Mouse (Mus musculus) liver, embryonic 16.5 days (tissue): ENCODE measurements around the gene Gm11639. TPM values are rescaled to one million over a fixed set of nuclear protein-coding genes. Genes with fewer than 3 reads are reported as not detected.

ENCODE experiments used
- ATAC-seq: fragments of 200-750 bp; cut with Nextera tagmentation; 2 replicates; pipeline ENCODE4 v1.8.0; 2017; ENCODE audit warnings: low read depth, mild to moderate bottlenecking, moderate number of reproducible peaks, moderate library complexity
- H3K27ac ChIP-seq: fragments of 300-500 bp; sonication (generic); 2 replicates; pipeline ENCODE4 v1.5.1; 2014; ENCODE audit warnings: mild to moderate bottlenecking, low read length
- H3K27me3 ChIP-seq: fragments of 300-500 bp; sonication (generic); 2 replicates; pipeline ENCODE4 v1.6.1; 2014; ENCODE audit warnings: low read depth, low read length, mixed read lengths; ENCODE audit not compliant: control insufficient read depth, insufficient read depth
- H3K36me3 ChIP-seq: fragments of 300-500 bp; sonication (generic); 2 replicates; pipeline ENCODE4 v1.6.1; 2014; ENCODE audit warnings: mild to moderate bottlenecking; ENCODE audit not compliant: control insufficient read depth, insufficient read depth
- H3K4me1 ChIP-seq: fragments of 300-500 bp; sonication (generic); 2 replicates; pipeline ENCODE4 v1.6.1; 2014; ENCODE audit warnings: low read depth, low read length, mixed read lengths; ENCODE audit not compliant: control insufficient read depth
- H3K4me2 ChIP-seq: fragments of 300-500 bp; sonication (generic); 2 replicates; pipeline ENCODE4 v1.6.1; 2014; ENCODE audit warnings: low read depth, low read length, mixed read lengths
- H3K4me3 ChIP-seq: fragments of 300-500 bp; sonication (generic); 2 replicates; pipeline ENCODE4 v1.5.1; 2014; ENCODE audit warnings: low read depth, mild to moderate bottlenecking, low read length
- H3K9ac ChIP-seq: fragments of 300-500 bp; sonication (generic); 2 replicates; pipeline ENCODE4 v1.6.1; 2014; ENCODE audit warnings: low read depth, low read length
- H3K9me3 ChIP-seq: fragments of 300-500 bp; sonication (generic); replicated peaks from 2 replicates; pipeline ENCODE4 v1.6.1; 2016; ENCODE audit warnings: low read length; ENCODE audit not compliant: control insufficient read depth
- WGBS: fragments of 180-500 bp; shearing (Covaris S2); extraction: QIAGEN DNeasy Blood & Tissue Kit; methylation state at CpG from one replicate; pipeline ENCODE4 v1.1.7; 2014; ENCODE audit not compliant: insufficient replicate concordance; 5-methylcytosine and 5-hydroxymethylcytosine counted together
- polyA plus RNA-seq: library from polyadenylated mRNA; unstranded; fragments of >200 nt; fragmentation: Nextera tagmentation; extraction: Ambion mirVana; gene quantifications from 2 replicates; pipeline ENCODE4 v1.2.1, GENCODE M21; 2015

Gm11639 gene
- polyA plus RNA-seq: 0.05 and 0.06 TPM in 2 replicates

GRCm38 (mm10) chr11:104685548-104685947, at the start of gene Gm11639:
Gm11639 (plus strand) TSS chr11:104685707.
- Histone ChIP-seq H3K27ac (no peak within 1 kb of the TSS), H3K9ac (no peak within 1 kb of the TSS), H3K4me3 (no peak within 1 kb of the TSS), H3K9me3 (no peaks in the 10 kb centered on the region), H3K27me3 (no peaks in the 10 kb centered on the region), H3K36me3 (no peaks in the 10 kb centered on the region), H3K4me1 (no peaks in the 10 kb centered on the region), H3K4me2 (no peak within 1 kb of the TSS)
- 30% methylated on average over 23 of the region's 23 CpGs for WGBS
- no peak for ATAC-seq

GRCm38 (mm10) chr11:104637010-104637409, 48.5 kb upstream of the Gm11639 start:
- no peak overlapping the region for H3K4me2 ChIP-seq
- no peak for ATAC-seq
- no peaks in the 10 kb centered on the region for H3K27me3 ChIP-seq
- no peak overlapping the region for H3K27ac ChIP-seq
- H3K36me3 ChIP-seq: no peaks in the 10 kb centered on the region
- no peak overlapping the region for H3K9ac ChIP-seq
- H3K4me1 ChIP-seq: no peaks in the 10 kb centered on the region
- WGBS: 60% methylated on average over 14 of the region's 14 CpGs
- no peak overlapping the region for H3K4me3 ChIP-seq
- H3K9me3 ChIP-seq: no peaks in the 10 kb centered on the region

- H3K36me3 ChIP-seq: no peaks in the 10 kb centered on the region
- WGBS: 55% methylated on average over 5 of the region's 5 CpGs
- no peak overlapping the region for H3K9ac ChIP-seq
- no peak overlapping the region for H3K4me2 ChIP-seq
- no peak overlapping the region for H3K27ac ChIP-seq
- H3K4me3 ChIP-seq: no peak overlapping the region
- no peaks in the 10 kb centered on the region for H3K4me1 ChIP-seq
- H3K9me3 ChIP-seq: no peaks in the 10 kb centered on the region
- no peaks in the 10 kb centered on the region for H3K27me3 ChIP-seq
- ATAC-seq: no peak
These were observed 47.5 kb upstream of the Gm11639 start for GRCm38 (mm10) chr11:104638006-104638405.

GRCm38 (mm10) chr11:104638906-104639305, 46.6 kb upstream of the Gm11639 start:
- no peak for ATAC-seq
- H3K27ac ChIP-seq: no peak overlapping the region
- H3K9ac ChIP-seq: no peak overlapping the region
- H3K4me1 ChIP-seq: no peaks in the 10 kb centered on the region
- no peaks in the 10 kb centered on the region for H3K9me3 ChIP-seq
- no peak overlapping the region for H3K4me2 ChIP-seq
- H3K36me3 ChIP-seq: no peaks in the 10 kb centered on the region
- no peak overlapping the region for H3K4me3 ChIP-seq
- no peaks in the 10 kb centered on the region for H3K27me3 ChIP-seq
- 15% methylated on average over 2 of the region's 2 CpGs for WGBS

- no peaks in the 10 kb centered on the region for H3K36me3 ChIP-seq
- H3K9ac ChIP-seq: no peak overlapping the region
- no peak overlapping the region for H3K4me3 ChIP-seq
- H3K27me3 ChIP-seq: no peaks in the 10 kb centered on the region
- WGBS: 75% methylated on average over 9 of the region's 9 CpGs
- no peaks in the 10 kb centered on the region for H3K9me3 ChIP-seq
- no peak for ATAC-seq
- H3K27ac ChIP-seq: no peak overlapping the region
- H3K4me1 ChIP-seq: no peaks in the 10 kb centered on the region
- H3K4me2 ChIP-seq: no peak overlapping the region
These were observed 45.9 kb upstream of the Gm11639 start for GRCm38 (mm10) chr11:104639634-104640033.

GRCm38 (mm10) chr11:104640894-104641293, 44.6 kb upstream of the Gm11639 start:
- Histone ChIP-seq H3K4me3 (no peak overlapping the region), H3K36me3 (no peaks in the 10 kb centered on the region), H3K27me3 (no peaks in the 10 kb centered on the region), H3K9ac (no peak overlapping the region), H3K4me2 (no peak overlapping the region), H3K27ac (no peak overlapping the region), H3K4me1 (no peaks in the 10 kb centered on the region), H3K9me3 (no peaks in the 10 kb centered on the region)
- no peak for ATAC-seq
- 51% methylated on average over 10 of the region's 10 CpGs for WGBS

GRCm38 (mm10) chr11:104643236-104643635, 42.3 kb upstream of the Gm11639 start:
- H3K4me2 ChIP-seq: no peak overlapping the region
- H3K4me1 ChIP-seq: no peaks in the 10 kb centered on the region
- no peaks in the 10 kb centered on the region for H3K27me3 ChIP-seq
- no peak for ATAC-seq
- no peak overlapping the region for H3K4me3 ChIP-seq
- H3K9ac ChIP-seq: no peak overlapping the region
- 72% methylated on average over 4 of the region's 4 CpGs for WGBS
- H3K9me3 ChIP-seq: no peaks in the 10 kb centered on the region
- H3K27ac ChIP-seq: no peak overlapping the region
- no peaks in the 10 kb centered on the region for H3K36me3 ChIP-seq

GRCm38 (mm10) chr11:104645402-104645801, 40.1 kb upstream of the Gm11639 start:
- WGBS: 64% methylated on average over 6 of the region's 6 CpGs
- Histone ChIP-seq H3K36me3 (no peaks in the 10 kb centered on the region), H3K4me3 (no peak overlapping the region), H3K4me2 (no peak overlapping the region), H3K27ac (no peak overlapping the region), H3K27me3 (no peaks in the 10 kb centered on the region), H3K9ac (no peak overlapping the region), H3K4me1 (no peaks in the 10 kb centered on the region), H3K9me3 (no peaks in the 10 kb centered on the region)
- no peak for ATAC-seq

GRCm38 (mm10) chr11:104646173-104646572, 39.3 kb upstream of the Gm11639 start:
- ATAC-seq: no peak
- Histone ChIP-seq H3K4me1 (no peaks in the 10 kb centered on the region), H3K36me3 (no peaks in the 10 kb centered on the region), H3K9ac (no peak overlapping the region), H3K27me3 (no peaks in the 10 kb centered on the region), H3K4me3 (no peak overlapping the region), H3K4me2 (no peak overlapping the region), H3K9me3 (no peaks in the 10 kb centered on the region), H3K27ac (no peak overlapping the region)
- 66% methylated on average over 4 of the region's 4 CpGs for WGBS
